Mouse (Mus musculus) hindbrain, embryonic 13.5 days (tissue): ENCODE results near the gene Zp2. TPM values are rescaled to one million over a fixed set of nuclear protein-coding genes. Genes with fewer than 3 reads are reported as not detected.

ENCODE experiments used
- ATAC-seq: fragments of 200-750 bp; cut with Nextera tagmentation; 2 replicates; pipeline ENCODE4 v1.8.0; 2017; ENCODE audit warnings: moderate TSS enrichment; ENCODE audit not compliant: low FRiP score
- H3K27ac ChIP-seq: fragments of 300-500 bp; sonication (generic); 2 replicates; pipeline ENCODE4 v1.5.1; 2015; ENCODE audit warnings: inconsistent platforms, mild to moderate bottlenecking, moderate library complexity
- H3K27me3 ChIP-seq: fragments of 300-500 bp; sonication (generic); 2 replicates; pipeline ENCODE4 v1.6.1; 2015; ENCODE audit warnings: mild to moderate bottlenecking, inconsistent platforms
- H3K36me3 ChIP-seq: fragments of 300-500 bp; sonication (generic); 2 replicates; pipeline ENCODE4 v1.6.1; 2015; ENCODE audit warnings: mild to moderate bottlenecking, inconsistent platforms
- H3K4me1 ChIP-seq: fragments of 300-500 bp; sonication (generic); replicated peaks from 2 replicates; pipeline ENCODE4 v1.6.1; 2015; ENCODE audit warnings: inconsistent platforms
- H3K4me2 ChIP-seq: fragments of 300-500 bp; sonication (generic); 2 replicates; pipeline ENCODE4 v1.6.1; 2015; ENCODE audit warnings: inconsistent platforms, mild to moderate bottlenecking, moderate library complexity
- H3K4me3 ChIP-seq: fragments of 300-500 bp; sonication (generic); 2 replicates; pipeline ENCODE4 v1.5.1; 2015; ENCODE audit warnings: mild to moderate bottlenecking, inconsistent platforms
- H3K9ac ChIP-seq: fragments of 300-500 bp; sonication (generic); 2 replicates; pipeline ENCODE4 v1.6.1; 2015; ENCODE audit warnings: mild to moderate bottlenecking, inconsistent platforms
- H3K9me3 ChIP-seq: fragments of 300-500 bp; sonication (generic); 2 replicates; pipeline ENCODE4 v1.6.1; 2016; ENCODE audit warnings: inconsistent platforms
- WGBS: fragments of 180-500 bp; shearing (Covaris S2); methylation state at CpG from one replicate; pipeline ENCODE4 v1.1.7; 2015; 5-methylcytosine and 5-hydroxymethylcytosine counted together
- polyA plus RNA-seq: library from polyadenylated mRNA; unstranded; fragments of >200 nt; fragmentation: Nextera tagmentation; extraction: Ambion mirVana; gene quantifications from 2 replicates; pipeline ENCODE4 v1.2.1, GENCODE M21; 2015

Zp2 gene
- polyA plus RNA-seq, 1 experiment from 2014 or later, result not detected

- H3K9me3 ChIP-seq, result no peaks in the 10 kb centered on the region
- 87% methylated on average over 10 of the region's 10 CpGs for WGBS
- H3K4me1 ChIP-seq, result no peaks in the 10 kb centered on the region
- H3K9ac ChIP-seq, result no peak within 1 kb of the TSS
- H3K27ac ChIP-seq, result no peak within 1 kb of the TSS
- H3K4me3 ChIP-seq, result no peak within 1 kb of the TSS
- no peaks in the 10 kb centered on the region for H3K36me3 ChIP-seq
- ATAC-seq, result no peak
- no peak within 1 kb of the TSS for H3K4me2 ChIP-seq
- H3K27me3 ChIP-seq, result no peaks in the 10 kb centered on the region
These were observed 28.6 kb upstream of the Zp2 start, which contains the start of gene Anks4b for GRCm38 (mm10) chr7:120173603-120174244. Gene Anks4b (plus strand): TSS chr7:120173858.

- Histone ChIP-seq H3K27ac (no peak overlapping the region), H3K36me3 (no peaks in the 10 kb centered on the region), H3K4me2 (no peak overlapping the region), H3K4me3 (no peak overlapping the region), H3K9me3 (no peaks in the 10 kb centered on the region), H3K9ac (no peak overlapping the region), H3K4me1 (no peaks in the 10 kb centered on the region), H3K27me3 (no peaks in the 10 kb centered on the region)
- 100% methylated on average over 1 of the region's 1 CpGs for WGBS
- ATAC-seq, result no peak
These were observed 27.2 kb upstream of the Zp2 start for GRCm38 (mm10) chr7:120172188-120172700.

DNA sequence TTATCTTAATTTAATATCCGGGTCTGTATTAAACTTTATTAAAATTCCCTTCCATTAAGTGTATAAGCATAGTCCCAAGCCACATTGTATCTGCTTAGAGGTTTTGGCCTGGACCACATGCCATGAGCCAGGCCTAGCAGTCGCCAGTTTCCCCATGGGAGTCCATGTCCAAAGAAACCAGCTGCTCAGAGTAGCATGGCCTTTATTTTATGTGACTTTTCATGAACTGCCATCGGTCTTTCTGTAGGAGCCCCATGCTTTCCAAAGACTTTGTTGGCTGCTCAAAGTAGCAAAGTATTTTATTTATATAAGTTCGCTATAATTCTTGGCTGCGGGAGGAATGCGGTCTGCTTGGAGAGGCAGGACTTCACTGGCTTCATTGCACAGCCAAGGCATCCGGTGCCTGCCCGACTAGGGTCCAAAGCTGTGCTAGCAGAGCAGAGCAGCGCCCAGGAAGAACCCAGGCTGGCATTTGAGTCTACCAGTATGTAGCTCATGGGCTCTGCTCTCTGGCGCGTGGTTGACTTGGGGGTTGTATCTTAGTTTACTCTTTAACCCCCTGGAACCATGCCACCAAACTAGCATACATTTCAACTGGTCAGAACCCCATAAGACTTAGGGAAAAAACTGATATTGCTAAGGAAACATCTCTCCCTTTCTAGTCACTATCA, 18.6 kb upstream of the Zp2 start:
- no peak overlapping the region for H3K27ac ChIP-seq
- 88% methylated on average over 11 of the region's 11 CpGs for WGBS
- ATAC-seq, result no peak
- H3K9ac ChIP-seq, result no peak overlapping the region
- no peaks in the 10 kb centered on the region for H3K9me3 ChIP-seq
- H3K4me2 ChIP-seq, result no peak overlapping the region
- H3K4me1 ChIP-seq, result no peaks in the 10 kb centered on the region
- no peaks in the 10 kb centered on the region for H3K27me3 ChIP-seq
- H3K36me3 ChIP-seq, result no peaks in the 10 kb centered on the region
- no peak overlapping the region for H3K4me3 ChIP-seq

DNA sequence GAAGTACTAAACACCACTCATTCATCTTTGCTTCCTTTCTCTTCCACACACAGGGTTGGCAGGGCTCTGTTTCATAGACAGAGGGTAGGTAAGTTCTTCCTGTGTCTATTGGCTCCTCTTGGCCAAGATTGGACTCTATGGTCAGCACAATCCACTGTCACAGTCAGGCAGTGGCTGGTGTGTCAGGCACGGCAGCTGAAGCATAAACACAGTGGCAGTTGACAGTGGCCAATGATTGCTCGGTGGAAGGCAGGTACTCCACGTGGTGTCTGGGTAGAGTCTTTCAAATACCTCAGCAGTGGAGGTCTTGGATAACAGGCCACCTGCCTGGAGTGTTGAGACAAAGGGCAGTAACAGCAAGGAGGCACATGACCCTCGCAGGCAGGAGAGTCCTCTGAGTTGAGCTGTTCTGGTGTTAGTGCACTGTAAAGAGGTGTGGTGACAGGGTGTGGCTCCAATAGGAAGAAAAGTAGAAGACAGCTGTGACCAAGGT, 13.1 kb upstream of the Zp2 start:
- H3K36me3 ChIP-seq, result no peaks in the 10 kb centered on the region
- WGBS, result 23% methylated on average over 4 of the region's 4 CpGs
- no peaks in the 10 kb centered on the region for H3K27me3 ChIP-seq
- H3K4me1 ChIP-seq, result peaks cover 21% of the 10 kb centered on the region
- no peak overlapping the region for H3K9ac ChIP-seq
- no peak overlapping the region for H3K4me3 ChIP-seq
- ATAC-seq, result no peak
- H3K4me2 ChIP-seq, result no peak overlapping the region
- no peaks in the 10 kb centered on the region for H3K9me3 ChIP-seq
- H3K27ac ChIP-seq, result peak overlapping the region; percentile 12; the same call in 1 of the 2 replicates

DNA sequence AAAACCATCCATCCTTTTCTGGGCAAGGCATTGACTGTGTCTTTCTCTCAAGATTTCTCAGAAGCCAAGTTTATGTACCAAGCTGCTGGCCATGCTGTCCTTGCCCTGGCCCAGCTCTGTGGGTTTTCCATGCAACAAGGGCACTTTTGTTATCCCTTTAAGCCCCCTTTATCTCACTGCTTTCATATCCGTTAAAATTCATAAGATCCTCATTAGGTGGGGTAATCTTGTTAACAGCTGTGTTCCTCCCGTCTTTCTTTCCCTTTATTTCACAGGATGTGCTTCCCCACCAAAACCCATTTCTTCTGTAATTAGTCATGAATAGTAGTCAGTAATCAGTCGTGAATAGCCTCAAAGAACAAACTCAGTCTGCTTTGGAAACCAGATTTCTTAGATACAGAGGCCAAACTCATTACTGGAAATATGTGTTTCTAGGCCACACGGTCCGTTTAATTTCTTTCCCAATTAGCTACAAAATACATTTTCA, 12.5 kb upstream of the Zp2 start:
- Histone ChIP-seq H3K27ac (peak overlapping the region; percentile 5; the same call in 1 of the 2 replicates), H3K4me1 (peaks cover 21% of the 10 kb centered on the region), H3K9ac (no peak overlapping the region), H3K9me3 (no peaks in the 10 kb centered on the region), H3K36me3 (no peaks in the 10 kb centered on the region), H3K4me2 (no peak overlapping the region), H3K27me3 (no peaks in the 10 kb centered on the region), H3K4me3 (no peak overlapping the region)
- peak; percentile 54 for ATAC-seq
- 24% methylated on average over 5 of the region's 5 CpGs for WGBS

DNA sequence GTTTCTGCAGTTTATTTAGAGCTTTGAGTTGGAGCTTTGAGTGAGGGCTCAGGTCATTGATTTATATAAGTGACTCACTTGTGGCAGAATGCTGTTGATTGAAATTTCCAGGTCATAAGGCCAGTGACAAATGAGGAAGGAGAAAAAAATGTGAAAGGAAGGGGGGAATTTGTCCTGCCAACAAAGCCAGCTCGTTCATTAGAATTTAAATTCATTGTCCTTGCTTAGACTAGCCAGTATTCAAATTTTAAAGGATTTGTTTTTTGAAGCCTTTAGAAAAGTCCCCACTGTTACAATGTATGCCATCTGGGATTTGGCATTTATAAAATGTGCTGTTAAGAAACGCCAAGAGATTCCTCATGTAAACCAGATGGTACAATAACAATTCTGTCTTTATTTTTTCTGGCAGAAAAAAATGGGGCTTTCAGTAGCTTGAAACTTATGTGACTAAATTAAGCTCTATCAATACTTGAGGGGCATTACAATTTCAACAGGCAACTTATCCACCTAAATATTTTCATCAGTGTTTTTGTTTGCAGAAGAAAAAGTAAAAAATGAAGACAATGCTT, 11.8 kb upstream of the Zp2 start:
- WGBS, result 13% methylated on average over 2 of the region's 2 CpGs
- no peaks in the 10 kb centered on the region for H3K27me3 ChIP-seq
- no peak overlapping the region for H3K27ac ChIP-seq
- H3K4me1 ChIP-seq, result peaks cover 21% of the 10 kb centered on the region
- H3K4me3 ChIP-seq, result no peak overlapping the region
- H3K36me3 ChIP-seq, result no peaks in the 10 kb centered on the region
- ATAC-seq, result no peak
- H3K4me2 ChIP-seq, result no peak overlapping the region
- H3K9me3 ChIP-seq, result no peaks in the 10 kb centered on the region
- H3K9ac ChIP-seq, result no peak overlapping the region

GRCm38 (mm10) chr7:120150898-120151297, 5.8 kb upstream of the Zp2 start:
- 76% methylated on average over 2 of the region's 2 CpGs for WGBS
- Histone ChIP-seq H3K4me2 (no peak overlapping the region), H3K4me1 (no peaks in the 10 kb centered on the region), H3K27ac (no peak overlapping the region), H3K9me3 (no peaks in the 10 kb centered on the region), H3K9ac (no peak overlapping the region), H3K4me3 (no peak overlapping the region), H3K27me3 (no peaks in the 10 kb centered on the region), H3K36me3 (no peaks in the 10 kb centered on the region)
- no peak for ATAC-seq

DNA sequence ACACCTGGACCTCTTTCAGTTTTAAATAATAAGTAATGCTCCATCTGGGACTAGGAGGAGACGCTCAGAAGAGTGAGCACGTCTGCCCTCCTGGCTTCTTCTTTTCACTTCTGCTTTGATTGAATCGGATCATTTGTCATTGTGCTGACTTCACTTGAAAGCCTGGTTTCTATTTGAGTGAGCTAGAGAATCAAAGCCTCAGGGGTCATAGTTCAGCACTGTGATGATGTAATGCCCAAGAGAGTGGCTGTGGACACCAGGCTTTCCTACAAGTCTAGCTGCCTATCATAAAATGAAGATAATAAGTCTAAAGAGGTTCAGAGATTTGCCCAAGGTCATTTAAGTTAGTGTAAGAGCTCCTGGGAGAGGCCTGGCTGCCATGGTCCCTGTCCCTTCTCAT, 5.2 kb upstream of the Zp2 start:
- 14% methylated on average over 3 of the region's 3 CpGs for WGBS
- no peak overlapping the region for H3K4me3 ChIP-seq

DNA sequence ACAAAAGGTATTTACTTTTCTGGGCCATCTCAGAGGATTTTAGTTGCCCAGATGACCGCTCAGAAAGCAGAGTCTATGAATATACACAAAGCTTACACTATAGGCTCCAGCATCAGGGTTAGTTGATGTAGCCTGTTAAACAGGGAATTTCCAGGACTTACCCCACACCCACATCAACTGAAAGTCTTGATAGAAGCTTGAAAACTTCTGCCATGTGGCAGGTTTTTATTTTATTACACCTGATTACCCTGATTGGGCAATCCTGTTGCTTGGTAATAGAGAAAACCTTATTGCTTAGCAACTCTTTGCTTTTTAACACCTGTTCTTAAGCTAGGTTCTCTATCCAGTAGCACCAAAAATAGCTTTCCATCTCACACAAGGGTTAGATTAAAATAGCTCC, 2.3 kb downstream of the Zp2 start:
- no peak overlapping the region for H3K9ac ChIP-seq
- H3K27ac ChIP-seq, result no peak overlapping the region
- ATAC-seq, result no peak
- 85% methylated on average over 1 of the region's 1 CpGs for WGBS
- H3K27me3 ChIP-seq, result no peaks in the 10 kb centered on the region
- H3K4me1 ChIP-seq, result no peaks in the 10 kb centered on the region
- H3K36me3 ChIP-seq, result no peaks in the 10 kb centered on the region
- H3K9me3 ChIP-seq, result no peaks in the 10 kb centered on the region
- H3K4me2 ChIP-seq, result no peak overlapping the region
- H3K4me3 ChIP-seq, result no peak overlapping the region

More for the DNA sequence above, 5.2 kb upstream of the Zp2 start:
- no peaks in the 10 kb centered on the region for H3K27me3 ChIP-seq
- H3K36me3 ChIP-seq, result no peaks in the 10 kb centered on the region
- no peak overlapping the region for H3K27ac ChIP-seq
- no peaks in the 10 kb centered on the region for H3K9me3 ChIP-seq
- H3K9ac ChIP-seq, result no peak overlapping the region
- no peak for ATAC-seq
- no peak overlapping the region for H3K4me2 ChIP-seq
- H3K4me1 ChIP-seq, result no peaks in the 10 kb centered on the region

- 59% methylated on average over 4 of the region's 4 CpGs for WGBS
These were observed 16.1 kb downstream of the Zp2 start for GRCm38 (mm10) chr7:120128951-120129350.

GRCm38 (mm10) chr7:120127686-120128059, 17.4 kb downstream of the Zp2 start:
- Histone ChIP-seq H3K4me1 (peaks cover 6% of the 10 kb centered on the region; the same call in 1 of the 2 replicates), H3K4me2 (no peak overlapping the region), H3K4me3 (no peak overlapping the region), H3K9me3 (no peaks in the 10 kb centered on the region), H3K36me3 (no peaks in the 10 kb centered on the region), H3K27ac (no peak overlapping the region), H3K27me3 (no peaks in the 10 kb centered on the region), H3K9ac (no peak overlapping the region)
- WGBS, result 49% methylated on average over 4 of the region's 4 CpGs
- no peak for ATAC-seq

More at GRCm38 (mm10) chr7:120128951-120129350, 16.1 kb downstream of the Zp2 start:
- H3K9ac ChIP-seq, result no peak overlapping the region
- H3K27me3 ChIP-seq, result no peaks in the 10 kb centered on the region
- peaks cover 6% of the 10 kb centered on the region; the same call in 1 of the 2 replicates for H3K4me1 ChIP-seq
- ATAC-seq, result no peak
- no peak overlapping the region for H3K27ac ChIP-seq
- no peak overlapping the region for H3K4me2 ChIP-seq
- H3K4me3 ChIP-seq, result no peak overlapping the region
- no peaks in the 10 kb centered on the region for H3K9me3 ChIP-seq
- no peaks in the 10 kb centered on the region for H3K36me3 ChIP-seq

- no peak overlapping the region for H3K27ac ChIP-seq
- 34% methylated on average over 5 of the region's 5 CpGs for WGBS
These were observed 18.0 kb downstream of the Zp2 start for GRCm38 (mm10) chr7:120126976-120127685.

More at GRCm38 (mm10) chr7:120126976-120127685, 18.0 kb downstream of the Zp2 start:
- Histone ChIP-seq H3K9me3 (no peaks in the 10 kb centered on the region), H3K27me3 (no peaks in the 10 kb centered on the region), H3K9ac (no peak overlapping the region), H3K4me3 (no peak overlapping the region), H3K36me3 (no peaks in the 10 kb centered on the region), H3K4me1 (peaks cover 6% of the 10 kb centered on the region; the same call in 1 of the 2 replicates), H3K4me2 (no peak overlapping the region)
- ATAC-seq, result no peak
